Mouse (Mus musculus) liver, embryonic 15.5 days (tissue): ENCODE data around the gene Pde1c. TPM values are rescaled to one million over a fixed set of nuclear protein-coding genes. Genes with fewer than 3 reads are reported as not detected.

Experiments
- ATAC-seq: fragments of 200-750 bp; cut with Nextera tagmentation; 2 replicates; pipeline ENCODE4 v1.8.0; 2017; ENCODE audit warnings: moderate number of reproducible peaks, mild to moderate bottlenecking, moderate library complexity; ENCODE audit not compliant: insufficient read depth
- H3K27ac ChIP-seq: fragments of 300-500 bp; sonication (generic); replicated peaks from 2 replicates; pipeline ENCODE4 v1.5.1; 2015; ENCODE audit warnings: mild to moderate bottlenecking, inconsistent platforms
- H3K27me3 ChIP-seq: fragments of 300-500 bp; sonication (generic); 2 replicates; pipeline ENCODE4 v1.6.1; 2015; ENCODE audit warnings: mild to moderate bottlenecking, inconsistent platforms
- H3K36me3 ChIP-seq: fragments of 300-500 bp; sonication (generic); replicated peaks from 2 replicates; pipeline ENCODE4 v1.6.1; 2015; ENCODE audit warnings: moderate library complexity, mild to moderate bottlenecking, inconsistent platforms
- H3K4me1 ChIP-seq: fragments of 300-500 bp; sonication (generic); replicated peaks from 2 replicates; pipeline ENCODE4 v1.6.1; 2015; ENCODE audit warnings: inconsistent platforms
- H3K4me2 ChIP-seq: fragments of 300-500 bp; sonication (generic); 2 replicates; pipeline ENCODE4 v1.6.1; 2015; ENCODE audit warnings: moderate library complexity, mild to moderate bottlenecking, inconsistent platforms
- H3K4me3 ChIP-seq: fragments of 300-500 bp; sonication (generic); replicated peaks from 2 replicates; pipeline ENCODE4 v1.5.1; 2015; ENCODE audit warnings: mild to moderate bottlenecking, inconsistent platforms
- H3K9ac ChIP-seq: fragments of 300-500 bp; sonication (generic); 2 replicates; pipeline ENCODE4 v1.6.1; 2015; ENCODE audit warnings: moderate library complexity, mild to moderate bottlenecking, inconsistent platforms
- H3K9me3 ChIP-seq: fragments of 300-500 bp; sonication (generic); replicated peaks from 2 replicates; pipeline ENCODE4 v1.6.1; 2016; ENCODE audit warnings: inconsistent platforms
- WGBS: fragments of 180-500 bp; shearing (Covaris S2); methylation state at CpG from one replicate; pipeline ENCODE4 v1.1.7; 2015; ENCODE audit warnings: mixed read lengths; ENCODE audit not compliant: insufficient replicate concordance; 5-methylcytosine and 5-hydroxymethylcytosine counted together
- polyA plus RNA-seq: library from polyadenylated mRNA; unstranded; fragments of >200 nt; fragmentation: Nextera tagmentation; extraction: Ambion mirVana; gene quantifications from 2 replicates; pipeline ENCODE4 v1.2.1, GENCODE M21; 2015

The Pde1c gene
- polyA plus RNA-seq, 1 experiment from 2014 or later, result 0.76 TPM

DNA sequence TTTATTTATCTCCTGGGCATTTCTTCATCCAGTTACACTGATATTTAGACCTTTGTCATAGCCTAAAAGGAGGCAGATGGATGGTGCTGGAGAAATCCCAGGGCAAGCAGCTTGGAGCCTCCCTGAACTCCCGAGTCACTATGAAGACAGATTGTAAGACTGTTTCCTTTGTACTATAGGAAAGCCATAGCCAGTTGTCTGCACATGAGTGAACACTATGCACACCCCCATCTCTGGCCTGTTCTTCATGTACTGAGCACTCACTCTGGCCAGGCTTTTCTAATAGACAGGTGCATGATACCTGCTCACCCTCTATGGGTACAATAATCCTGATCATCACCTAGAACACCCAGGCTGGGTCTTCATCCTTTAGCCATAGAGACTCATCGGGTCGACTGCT is 318.8 kb downstream of the Pde1c start:
- Histone ChIP-seq H3K4me1 (no peaks in the 10 kb centered on the region), H3K4me2 (no peak overlapping the region), H3K27me3 (no peaks in the 10 kb centered on the region), H3K27ac (no peak overlapping the region), H3K36me3 (no peaks in the 10 kb centered on the region), H3K9me3 (no peaks in the 10 kb centered on the region), H3K4me3 (no peak overlapping the region), H3K9ac (no peak overlapping the region)
- WGBS, result 68% methylated on average over 3 of the region's 3 CpGs
- ATAC-seq, result no peak

DNA sequence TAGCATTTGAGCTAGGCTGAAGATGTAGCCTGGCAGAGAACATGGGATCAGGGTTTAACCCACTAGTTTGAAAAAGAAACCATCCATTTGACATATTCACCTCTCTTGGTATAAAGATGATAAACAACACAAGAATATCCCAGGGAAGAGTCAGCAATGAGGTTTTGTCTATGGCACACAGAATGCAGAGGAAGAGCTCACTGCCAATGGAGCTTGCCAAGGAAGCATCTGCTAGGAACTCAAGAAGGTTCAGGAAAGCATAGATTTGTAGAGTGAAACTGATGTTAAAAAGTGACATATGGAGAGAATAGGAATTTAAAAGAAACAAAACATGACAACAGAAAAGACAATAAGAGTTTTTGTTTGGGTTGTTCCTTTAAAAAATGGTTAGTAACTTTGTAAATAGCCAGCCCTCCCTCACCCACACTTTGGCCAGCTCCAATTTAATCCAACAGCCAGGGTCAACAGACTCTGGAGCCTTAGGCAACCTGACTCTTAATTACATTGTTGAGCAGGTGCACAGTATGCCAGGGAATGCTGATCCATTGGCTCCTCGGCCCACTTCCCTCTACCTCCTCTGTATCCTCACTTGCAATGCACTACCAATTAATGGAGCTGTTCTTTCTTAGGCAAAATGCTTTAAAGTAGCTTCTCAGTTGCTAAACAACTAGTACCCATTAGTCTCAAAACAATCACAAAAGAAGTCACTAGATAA is 377.3 kb downstream of the Pde1c start:
- Histone ChIP-seq H3K27ac (no peak overlapping the region), H3K36me3 (no peaks in the 10 kb centered on the region), H3K9me3 (no peaks in the 10 kb centered on the region), H3K27me3 (no peaks in the 10 kb centered on the region), H3K4me1 (no peaks in the 10 kb centered on the region), H3K4me2 (no peak overlapping the region), H3K4me3 (no peak overlapping the region), H3K9ac (no peak overlapping the region)
- 46% methylated on average over 1 of the region's 1 CpGs for WGBS
- ATAC-seq, result no peak

DNA sequence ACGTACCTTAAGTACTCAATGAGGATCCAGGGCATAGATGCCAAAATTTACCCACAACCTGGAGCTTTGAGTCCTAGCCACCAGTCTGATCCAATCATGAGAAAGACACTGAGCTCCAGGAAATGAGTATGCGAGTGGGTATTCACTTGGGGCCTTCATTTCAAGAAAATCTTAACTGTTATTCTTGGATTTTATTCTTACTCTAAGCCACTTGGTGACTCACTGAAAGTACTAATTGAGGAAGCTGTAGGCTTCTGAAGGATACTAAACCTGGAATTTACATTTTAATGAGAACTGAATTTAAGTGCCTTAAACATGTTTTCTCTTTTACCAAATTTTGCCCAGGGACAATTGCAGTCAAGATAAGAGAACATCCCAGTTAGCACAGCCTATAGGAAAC is 392.4 kb downstream of the Pde1c start:
- Histone ChIP-seq H3K4me1 (no peaks in the 10 kb centered on the region), H3K27me3 (no peaks in the 10 kb centered on the region), H3K4me3 (no peak overlapping the region), H3K9me3 (no peaks in the 10 kb centered on the region), H3K4me2 (no peak overlapping the region), H3K36me3 (no peaks in the 10 kb centered on the region), H3K9ac (no peak overlapping the region), H3K27ac (no peak overlapping the region)
- no peak for ATAC-seq
- WGBS, result 71% methylated on average over 2 of the region's 2 CpGs

DNA sequence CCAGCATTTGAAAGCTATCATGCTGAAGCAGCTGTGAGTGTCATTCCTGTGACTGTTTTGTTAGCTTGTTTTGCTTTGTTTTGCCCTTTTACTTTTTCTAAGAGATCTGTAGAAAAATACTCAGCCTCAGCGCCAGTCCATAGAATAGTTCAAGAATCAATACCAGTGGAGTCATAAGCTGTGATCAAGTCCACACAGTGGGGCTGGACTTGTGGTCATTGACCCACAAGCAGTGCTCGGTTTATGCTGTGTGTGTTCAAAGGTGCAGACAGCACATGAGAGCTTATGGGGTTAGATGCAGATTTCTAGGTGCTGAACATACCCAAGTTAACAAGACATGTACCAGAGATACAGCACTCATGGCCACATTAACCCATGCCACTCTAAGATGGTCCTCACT is 396.7 kb downstream of the Pde1c start:
- Histone ChIP-seq H3K9ac (no peak overlapping the region), H3K36me3 (no peaks in the 10 kb centered on the region), H3K4me1 (no peaks in the 10 kb centered on the region), H3K27me3 (no peaks in the 10 kb centered on the region), H3K4me2 (no peak overlapping the region), H3K27ac (no peak overlapping the region), H3K4me3 (no peak overlapping the region), H3K9me3 (no peaks in the 10 kb centered on the region)
- no peak for ATAC-seq
- WGBS, result 44% methylated on average over 2 of the region's 2 CpGs

- H3K4me1 ChIP-seq, result no peaks in the 10 kb centered on the region
- H3K9me3 ChIP-seq, result no peaks in the 10 kb centered on the region
- no peaks in the 10 kb centered on the region for H3K36me3 ChIP-seq
- no peak overlapping the region for H3K27ac ChIP-seq
- no peaks in the 10 kb centered on the region for H3K27me3 ChIP-seq
- 37% methylated on average over 2 of the region's 2 CpGs for WGBS
- H3K9ac ChIP-seq, result no peak overlapping the region
- no peak for ATAC-seq
- H3K4me3 ChIP-seq, result no peak overlapping the region
- H3K4me2 ChIP-seq, result no peak overlapping the region
These were observed 400.2 kb downstream of the Pde1c start for GRCm38 (mm10) chr6:56168736-56169135.

- WGBS, result 22% methylated on average over 1 of the region's 1 CpGs
- Histone ChIP-seq H3K27me3 (no peaks in the 10 kb centered on the region), H3K9me3 (no peaks in the 10 kb centered on the region), H3K36me3 (no peaks in the 10 kb centered on the region), H3K9ac (no peak overlapping the region), H3K4me1 (no peaks in the 10 kb centered on the region), H3K27ac (no peak overlapping the region), H3K4me3 (no peak overlapping the region), H3K4me2 (no peak overlapping the region)
- ATAC-seq, result no peak
These were observed 410.7 kb downstream of the Pde1c start for GRCm38 (mm10) chr6:56158217-56158616.

DNA sequence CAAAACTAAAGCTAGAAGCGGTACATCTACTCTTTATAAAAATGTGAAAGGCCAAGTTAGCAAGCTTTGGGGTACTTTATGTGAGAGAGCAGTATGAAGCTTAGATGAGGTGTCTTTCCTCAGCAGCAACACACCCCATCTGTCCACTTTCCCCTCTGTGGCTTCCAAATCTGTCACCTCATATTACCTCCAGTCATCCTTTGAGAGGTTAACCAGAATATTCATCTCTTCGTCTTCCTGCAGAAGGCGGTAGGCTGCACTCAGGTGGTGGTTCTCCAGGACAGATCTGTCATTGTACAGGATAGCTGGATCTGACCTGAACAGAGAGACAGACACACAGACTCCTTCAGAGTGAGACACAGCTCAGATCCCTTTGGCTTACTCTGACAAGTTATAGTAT is 412.1 kb downstream of the Pde1c start:
- no peak overlapping the region for H3K4me2 ChIP-seq
- 73% methylated on average over 3 of the region's 3 CpGs for WGBS
- H3K9ac ChIP-seq, result no peak overlapping the region
- H3K27ac ChIP-seq, result no peak overlapping the region
- H3K4me1 ChIP-seq, result no peaks in the 10 kb centered on the region
- H3K4me3 ChIP-seq, result no peak overlapping the region
- no peaks in the 10 kb centered on the region for H3K36me3 ChIP-seq
- no peaks in the 10 kb centered on the region for H3K9me3 ChIP-seq
- no peak for ATAC-seq
- no peaks in the 10 kb centered on the region for H3K27me3 ChIP-seq

GRCm38 (mm10) chr6:56130493-56131159 is 438.3 kb downstream of the Pde1c start:
- Histone ChIP-seq H3K36me3 (no peaks in the 10 kb centered on the region), H3K27me3 (no peaks in the 10 kb centered on the region), H3K4me2 (no peak overlapping the region), H3K9me3 (no peaks in the 10 kb centered on the region), H3K4me3 (no peak overlapping the region), H3K27ac (no peak overlapping the region), H3K9ac (no peak overlapping the region), H3K4me1 (no peaks in the 10 kb centered on the region)
- no peak for ATAC-seq
- 52% methylated on average over 3 of the region's 3 CpGs for WGBS

GRCm38 (mm10) chr6:56099520-56100101 is 469.3 kb downstream of the Pde1c start:
- Histone ChIP-seq H3K27ac (no peak overlapping the region), H3K27me3 (no peaks in the 10 kb centered on the region), H3K4me1 (no peaks in the 10 kb centered on the region), H3K9ac (no peak overlapping the region), H3K4me3 (no peak overlapping the region), H3K4me2 (no peak overlapping the region), H3K36me3 (no peaks in the 10 kb centered on the region), H3K9me3 (no peaks in the 10 kb centered on the region)
- ATAC-seq, result no peak
- WGBS, result 68% methylated on average over 2 of the region's 2 CpGs

- 51% methylated on average over 5 of the region's 5 CpGs for WGBS
- no peaks in the 10 kb centered on the region for H3K9me3 ChIP-seq
- H3K27me3 ChIP-seq, result no peaks in the 10 kb centered on the region
- H3K4me2 ChIP-seq, result no peak overlapping the region
- no peaks in the 10 kb centered on the region for H3K36me3 ChIP-seq
- H3K9ac ChIP-seq, result no peak overlapping the region
- no peaks in the 10 kb centered on the region for H3K4me1 ChIP-seq
- H3K4me3 ChIP-seq, result no peak overlapping the region
- no peak overlapping the region for H3K27ac ChIP-seq
- ATAC-seq, result no peak
These were observed 470.5 kb downstream of the Pde1c start for GRCm38 (mm10) chr6:56098427-56098826.

- no peak overlapping the region for H3K4me3 ChIP-seq
- H3K4me2 ChIP-seq, result no peak overlapping the region
- no peaks in the 10 kb centered on the region for H3K36me3 ChIP-seq
- no peak for ATAC-seq
- 51% methylated on average over 4 of the region's 4 CpGs for WGBS
- H3K4me1 ChIP-seq, result no peaks in the 10 kb centered on the region
- no peak overlapping the region for H3K9ac ChIP-seq
- H3K27me3 ChIP-seq, result no peaks in the 10 kb centered on the region
- no peaks in the 10 kb centered on the region for H3K9me3 ChIP-seq
- no peak overlapping the region for H3K27ac ChIP-seq
These were observed 492.5 kb downstream of the Pde1c start for GRCm38 (mm10) chr6:56076378-56076805.
